Mouse (Mus musculus) c-Kit-positive CD71-positive TER-119-negative erythroid progenitor cells, embryonic 14.5 days (primary cell): ENCODE data around the gene Cpb2.
A peak's percentile ranks its signal among the peaks of the same experiment; 100 is the strongest.

ENCODE experiments used
- DNase-seq: peaks from one replicate; pipeline ENCODE4 v3.0.0-alpha.2; 2013; ENCODE audit warnings: low read depth

Gene Cpb2

DNA sequence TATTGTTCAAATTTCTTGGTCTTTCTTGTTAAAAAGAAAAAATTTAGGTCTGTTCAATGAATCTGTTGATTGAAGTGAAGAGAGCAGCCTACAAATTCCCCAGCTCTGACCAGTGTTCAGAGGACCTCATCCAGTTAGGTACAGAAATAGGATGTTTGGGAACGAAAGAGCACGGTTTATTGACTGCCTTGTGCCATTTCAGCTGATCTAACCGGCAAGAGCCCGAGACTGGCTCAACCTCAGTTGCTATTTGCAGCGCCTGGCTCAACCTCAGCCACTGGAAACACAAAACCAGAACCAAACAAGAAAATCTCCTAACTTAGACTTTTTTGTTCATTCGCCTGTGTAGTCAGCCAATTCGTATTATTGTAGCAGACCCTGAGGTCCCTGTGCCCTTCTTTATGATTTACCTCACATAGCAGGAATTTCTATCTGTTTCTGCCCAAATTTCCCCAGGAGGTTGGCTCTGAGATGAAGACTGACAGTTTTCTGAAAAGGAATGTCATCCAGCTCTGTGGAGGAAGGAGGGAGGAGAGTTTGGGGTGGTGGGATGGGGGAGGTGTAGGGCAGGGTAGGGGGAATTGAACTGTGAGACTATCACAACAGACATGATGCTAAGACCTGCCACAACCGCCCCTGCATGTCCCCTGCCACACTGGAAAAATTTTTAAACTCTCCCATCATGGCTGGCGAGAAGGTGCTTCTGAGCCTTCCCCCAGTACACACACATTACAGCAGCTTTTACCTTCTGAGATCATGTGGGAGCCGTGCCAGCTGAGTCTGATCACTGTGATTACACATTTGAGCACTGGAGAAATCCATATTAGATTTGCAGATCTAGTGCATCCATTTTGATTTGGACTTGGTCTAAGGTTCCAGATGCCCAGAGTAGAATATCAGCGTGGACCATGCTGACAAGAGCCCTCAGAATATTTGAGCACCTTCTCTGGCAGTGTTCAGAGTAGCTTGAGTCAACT lies 4.2 kb downstream of the Cpb2 start:
- no peak for DNase-seq

DNA sequence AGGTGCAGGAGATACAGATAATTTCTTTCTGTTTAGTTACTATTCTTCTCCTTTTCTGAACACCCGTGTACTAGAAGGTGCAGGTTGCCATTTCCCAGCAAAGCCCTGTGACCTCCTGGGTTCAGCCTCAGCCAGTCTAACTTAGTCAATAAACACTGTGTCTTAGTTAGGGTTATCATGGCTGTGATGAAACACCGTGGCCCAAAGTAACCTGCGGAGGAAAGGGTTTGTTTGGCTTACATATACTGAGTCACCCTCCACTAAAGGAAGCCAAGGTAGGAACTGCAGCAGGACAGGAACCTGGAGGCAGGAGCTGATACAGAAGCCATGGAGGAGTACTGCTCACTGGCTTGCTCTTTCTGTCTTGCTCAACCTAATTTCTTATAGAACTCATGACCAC lies 8.3 kb downstream of the Cpb2 start:
- DNase-seq = no peak

GRCm38 (mm10) chr14:75256521-75256920 lies 14.4 kb downstream of the Cpb2 start:
- DNase-seq = no peak

- DNase-seq = no peak
Measured at GRCm38 (mm10) chr14:75269531-75269930, 27.4 kb downstream of the Cpb2 start.

- no peak for DNase-seq
Measured at GRCm38 (mm10) chr14:75279716-75280115, 37.6 kb downstream of the Cpb2 start.

GRCm38 (mm10) chr14:75280406-75280805 lies 38.3 kb downstream of the Cpb2 start:
- DNase-seq = no peak

- DNase-seq = no peak
Measured at GRCm38 (mm10) chr14:75283609-75284192, 41.6 kb downstream of the Cpb2 start.

- DNase-seq = peak; percentile 91
Measured at GRCm38 (mm10) chr14:75284193-75284915, 42.3 kb downstream of the Cpb2 start, which contains the start of gene Zc3h13. TSS of gene Zc3h13 (plus strand) at chr14:75284373.

DNA sequence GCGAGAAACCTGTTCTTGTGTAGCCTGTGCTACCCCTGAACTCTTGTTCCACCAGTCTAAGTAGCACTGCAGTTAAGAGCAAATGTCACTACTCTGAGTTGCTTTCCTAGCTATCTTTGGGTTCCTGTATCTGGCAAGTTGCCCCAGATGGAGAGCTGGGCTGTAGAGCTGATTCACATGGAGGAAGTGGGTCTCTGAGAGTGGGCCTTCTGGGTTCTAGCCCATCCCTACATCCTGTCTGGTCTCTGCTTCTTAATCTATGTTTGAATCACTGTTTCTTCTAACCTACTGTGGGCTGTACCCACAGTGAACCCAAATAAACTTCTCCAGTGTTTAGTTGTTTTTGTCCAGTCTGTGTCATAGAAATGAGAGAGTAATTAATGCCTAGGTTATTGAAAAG lies 59.0 kb downstream of the Cpb2 start:
- DNase-seq = no peak

DNA sequence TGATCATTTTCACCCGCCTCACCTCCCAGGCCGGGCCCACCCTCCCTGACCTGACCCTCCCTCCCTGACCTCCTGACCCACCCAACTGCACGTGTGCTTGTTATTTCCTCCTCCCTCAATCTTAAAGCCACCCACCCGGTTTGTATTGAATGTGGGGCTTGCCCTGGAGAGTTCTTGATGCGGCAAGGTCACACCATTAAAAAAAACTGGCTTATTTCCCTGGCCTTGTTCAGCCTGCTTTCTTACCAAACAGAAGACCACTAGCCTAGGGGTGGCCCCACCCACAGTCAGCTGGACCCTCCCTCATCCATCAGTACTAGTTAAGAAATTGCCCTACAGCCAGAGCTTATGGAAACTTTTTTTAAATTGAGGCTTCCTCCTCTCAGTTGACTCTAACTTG lies 61.7 kb downstream of the Cpb2 start:
- DNase-seq = no peak

GRCm38 (mm10) chr14:75307855-75308254 lies 65.8 kb downstream of the Cpb2 start:
- no peak for DNase-seq

DNA sequence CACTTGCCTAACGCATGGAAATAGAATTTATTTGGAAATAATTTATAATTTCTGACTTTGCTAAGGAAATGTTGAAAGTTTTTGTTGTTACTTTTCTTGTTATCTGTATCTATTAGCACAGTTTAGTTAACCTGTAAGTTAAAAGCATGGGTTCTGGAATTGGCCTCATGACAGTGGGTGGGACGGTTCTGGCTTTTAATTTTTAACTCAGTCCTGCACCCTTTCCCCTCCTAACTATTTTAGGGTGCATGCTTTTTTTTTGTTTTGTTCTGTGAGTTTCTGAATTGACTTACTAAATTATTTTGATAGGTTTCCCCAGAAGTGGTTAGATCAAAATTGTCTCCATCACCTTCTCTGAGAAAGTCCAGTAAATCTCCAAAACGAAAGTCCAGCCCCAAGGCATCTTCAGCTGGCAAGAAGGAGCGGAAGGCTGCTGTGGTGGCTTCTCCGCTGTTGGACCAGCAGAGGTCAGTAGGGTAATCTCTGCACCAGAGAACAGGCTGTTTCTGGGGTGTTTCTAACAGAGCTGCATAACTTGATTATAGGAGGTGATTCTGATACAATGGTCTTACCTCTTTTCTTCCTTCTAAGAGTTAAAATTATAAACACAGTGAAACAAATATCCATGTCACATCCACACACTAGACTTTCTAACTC lies 67.4 kb downstream of the Cpb2 start:
- DNase-seq = no peak

DNA sequence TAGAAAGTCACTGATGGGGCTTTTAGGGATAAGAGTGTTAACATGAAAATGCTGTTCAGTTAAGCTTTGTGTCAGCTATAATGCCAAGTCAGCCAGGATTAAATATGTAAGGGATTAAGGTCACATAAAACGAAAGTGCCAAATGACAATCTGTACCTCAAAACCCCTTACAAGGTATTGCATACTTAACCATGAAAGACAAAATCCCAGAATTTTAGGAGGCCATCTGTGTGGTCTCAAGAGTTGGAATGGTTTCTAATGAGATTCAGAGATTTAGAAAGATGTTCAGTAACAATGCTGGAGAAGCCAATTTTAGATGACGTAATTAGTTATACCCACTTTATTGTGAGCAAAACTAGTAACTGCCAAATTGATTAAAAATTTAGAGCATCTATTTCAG lies 72.4 kb downstream of the Cpb2 start:
- DNase-seq = no peak

DNA sequence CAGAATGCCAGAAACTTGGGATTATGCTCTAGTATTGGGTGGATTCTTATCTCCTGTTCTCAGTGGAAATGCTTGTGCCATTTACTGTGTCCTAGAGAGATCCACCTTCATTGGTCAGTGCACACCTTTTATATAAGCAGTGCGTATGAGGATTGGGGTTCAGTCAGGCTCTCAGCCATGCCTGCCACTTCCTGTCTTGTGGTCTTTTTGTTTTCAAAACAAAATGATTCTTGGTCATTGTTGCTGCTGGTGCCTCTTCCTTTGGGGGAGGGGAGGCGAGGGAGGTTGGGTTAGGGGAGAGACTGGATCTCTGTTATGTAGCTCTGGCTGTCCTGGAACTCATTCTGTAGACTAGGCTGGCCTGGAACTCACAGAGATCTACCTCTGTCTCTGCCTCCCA lies 76.6 kb downstream of the Cpb2 start:
- no peak for DNase-seq

DNA sequence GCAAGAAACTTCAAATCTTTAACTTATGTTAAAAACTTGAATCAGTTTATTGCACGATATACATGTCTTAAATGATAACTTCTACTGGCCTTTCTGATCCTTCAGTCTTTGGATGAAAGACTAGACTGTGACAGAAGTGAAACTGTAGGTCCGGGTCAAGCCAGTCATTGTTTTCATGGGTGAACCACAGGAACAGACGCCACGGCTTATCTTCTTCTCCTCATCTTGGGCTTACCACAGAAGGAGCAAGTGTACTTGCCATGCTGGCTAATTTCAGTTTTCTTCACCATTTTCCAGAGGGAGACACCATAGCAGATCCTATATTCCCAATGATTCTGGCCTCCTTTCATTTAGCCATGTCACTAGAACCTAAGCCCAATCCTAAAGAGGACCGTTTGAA lies 78.2 kb downstream of the Cpb2 start:
- no peak for DNase-seq

GRCm38 (mm10) chr14:75323354-75323753 lies 81.3 kb downstream of the Cpb2 start:
- DNase-seq = no peak

GRCm38 (mm10) chr14:75328062-75328461 lies 86.0 kb downstream of the Cpb2 start:
- DNase-seq = no peak

DNA sequence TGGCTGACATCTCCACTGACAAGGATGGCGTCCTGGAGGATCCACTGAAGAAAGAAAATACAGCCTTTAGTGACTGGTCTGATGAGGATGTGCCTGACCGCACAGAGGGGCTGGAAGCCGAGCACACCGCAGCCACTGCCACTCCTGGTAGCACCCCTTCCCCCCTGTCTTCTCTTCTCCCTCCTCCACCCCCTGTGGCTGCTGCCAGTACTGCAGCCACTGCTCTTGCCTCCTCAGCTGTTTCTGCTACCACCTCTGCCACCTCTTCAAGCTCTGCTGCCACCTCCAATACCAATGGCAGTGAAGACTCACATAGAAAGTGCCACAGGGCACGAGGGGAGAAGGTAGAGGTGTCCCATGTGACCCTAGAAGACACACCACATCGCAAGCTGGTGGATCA lies 88.5 kb downstream of the Cpb2 start:
- no peak for DNase-seq
